Mouse (Mus musculus) A20 (cell line): ENCODE results near the gene Muc1.

Experiments
- DNase-seq: peaks from one replicate; pipeline ENCODE4 v3.0.0-alpha.2; 2011; ENCODE audit warnings: low read depth, low spot score

Gene Muc1

GRCm38 (mm10) chr3:89233562-89234110, 4.8 kb downstream of the Muc1 start:
- peak; percentile 79 for DNase-seq

- no peak for DNase-seq
These were observed 7.7 kb downstream of the Muc1 start for GRCm38 (mm10) chr3:89236516-89236915.

- DNase-seq = no peak
These were observed 8.8 kb downstream of the Muc1 start for GRCm38 (mm10) chr3:89237682-89238081.

DNA sequence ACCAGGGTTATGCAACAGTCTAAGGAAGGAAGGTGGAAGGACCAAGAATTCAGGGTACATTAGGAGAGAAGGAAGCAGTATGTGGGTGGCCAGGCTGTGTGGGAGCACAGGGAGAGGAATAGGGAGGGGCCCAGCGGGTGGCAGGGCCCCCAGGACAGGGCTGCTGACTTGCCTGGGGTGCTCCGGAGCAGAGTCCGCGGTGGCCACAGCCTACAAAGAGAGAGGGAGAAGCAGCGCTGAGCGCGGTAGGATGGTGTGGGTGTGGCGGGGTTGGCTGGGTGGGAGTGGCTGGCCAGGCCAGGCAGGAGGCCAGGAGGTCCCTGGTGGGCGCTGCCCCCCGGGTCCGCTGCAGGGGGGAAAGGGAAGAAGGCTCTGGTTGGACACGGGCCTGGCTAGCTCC, 9.6 kb downstream of the Muc1 start:
- no peak for DNase-seq

GRCm38 (mm10) chr3:89242331-89242895, 13.6 kb downstream of the Muc1 start:
- peak; percentile 81 for DNase-seq

GRCm38 (mm10) chr3:89243609-89244008, 14.8 kb downstream of the Muc1 start:
- peak; percentile 53 for DNase-seq

- peak; percentile 83 for DNase-seq
These were observed 15.5 kb downstream of the Muc1 start for GRCm38 (mm10) chr3:89244158-89244981.

DNA sequence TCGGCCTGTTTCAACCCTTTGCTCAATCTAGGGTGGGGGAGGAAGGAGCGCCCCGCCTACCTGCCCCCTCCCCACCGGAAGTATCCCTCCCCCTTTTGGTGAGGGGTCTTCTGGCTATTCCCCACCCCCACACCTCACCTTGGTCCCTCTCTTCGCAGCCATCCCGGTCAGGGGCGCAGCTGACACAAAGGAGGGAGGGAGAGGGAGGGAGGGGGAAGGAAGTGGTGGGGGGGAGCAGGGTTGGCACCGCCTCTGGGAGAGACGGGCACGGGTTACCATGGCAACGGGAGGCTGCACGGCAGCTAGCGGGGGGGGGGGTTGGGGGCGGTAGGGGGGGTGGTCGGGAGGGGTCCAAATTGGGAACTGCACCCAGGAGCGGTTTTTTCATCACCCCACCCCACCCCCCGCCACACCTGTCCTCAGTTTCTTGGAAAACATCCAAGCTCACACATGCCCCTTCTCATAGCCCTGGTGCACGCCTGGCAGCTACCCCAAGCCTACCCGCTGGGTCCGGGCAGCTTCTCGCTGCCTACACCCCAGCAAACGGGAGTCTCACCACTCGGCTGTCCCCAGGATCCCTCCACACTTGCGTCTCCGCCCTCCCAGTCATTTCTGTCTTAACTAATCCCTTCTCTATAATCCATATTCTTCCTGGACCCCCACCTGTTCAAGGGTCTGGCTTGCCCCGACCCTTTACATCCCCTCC, 16.3 kb downstream of the Muc1 start:
- DNase-seq = peak; percentile 80

DNA sequence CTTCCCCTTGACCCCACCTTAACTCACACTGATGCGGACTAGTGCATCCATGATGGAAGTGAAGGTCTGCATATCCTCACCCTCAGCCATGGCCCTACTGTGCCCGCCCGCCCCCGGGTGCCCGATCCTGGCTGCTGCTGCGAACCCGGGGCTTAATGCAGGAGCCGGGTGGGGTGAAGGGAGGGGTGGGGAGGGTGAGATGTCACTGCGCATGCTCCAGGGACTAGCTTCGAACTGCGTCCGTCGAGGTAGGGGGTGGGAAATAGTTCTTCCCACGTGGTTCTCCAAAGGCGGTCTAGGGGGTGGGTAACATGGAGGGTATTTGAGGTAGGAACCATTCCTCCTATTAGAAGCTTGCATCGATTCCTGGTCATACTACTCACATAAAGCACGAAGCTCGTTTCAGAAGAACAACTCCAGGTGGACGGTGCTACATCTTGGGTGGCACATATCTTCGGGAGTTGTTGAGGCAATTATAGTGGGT, 16.9 kb downstream of the Muc1 start, which contains the start of gene Krtcap2:
Krtcap2 (plus strand) TSS at position 279 of the 484 bp plus-strand sequence.
- DNase-seq = peak; percentile 92

DNA sequence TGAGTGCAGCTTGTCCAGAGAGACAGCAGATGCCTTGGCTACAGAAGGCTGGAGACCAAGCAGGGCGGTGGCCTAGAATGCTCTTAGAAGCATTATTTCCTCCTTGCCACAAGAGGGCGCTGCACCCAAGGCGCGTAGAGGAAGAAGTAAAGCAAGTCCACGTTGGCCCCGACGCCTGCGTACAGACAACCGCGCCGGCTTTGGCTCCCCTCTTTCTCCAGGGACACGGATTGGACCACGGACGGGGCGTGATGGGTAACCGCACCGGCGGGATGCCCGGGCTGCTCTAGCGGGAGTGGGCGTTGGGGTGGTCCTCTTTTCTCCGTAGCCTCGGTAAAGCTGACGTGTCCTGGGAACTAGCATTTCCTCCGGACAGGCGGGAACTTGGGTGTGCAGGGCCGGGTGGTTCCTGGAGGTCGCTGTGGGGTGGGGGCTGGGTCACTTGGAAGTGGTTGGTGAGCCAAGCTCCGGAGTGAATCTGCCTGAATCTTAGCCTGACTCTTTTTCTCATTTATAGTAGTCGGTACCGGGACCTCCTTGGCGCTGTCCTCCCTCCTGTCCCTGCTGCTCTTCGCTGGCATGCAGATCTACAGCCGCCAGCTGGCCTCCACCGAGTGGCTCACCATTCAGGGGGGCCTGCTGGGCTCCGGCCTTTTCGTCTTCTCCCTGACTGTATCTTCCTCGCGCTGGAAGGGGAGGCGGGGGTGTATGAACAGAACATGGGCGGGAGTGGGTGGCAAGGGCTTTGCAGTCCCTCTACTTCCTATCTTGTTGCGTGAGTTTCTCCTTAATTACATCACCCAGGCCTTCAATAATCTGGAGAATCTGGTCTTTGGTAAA, 17.6 kb downstream of the Muc1 start, which contains the start of gene Trim46:
Trim46 (minus strand) TSS at position 49 of the 840 bp plus-strand sequence.
- peak; percentile 94 for DNase-seq

DNA sequence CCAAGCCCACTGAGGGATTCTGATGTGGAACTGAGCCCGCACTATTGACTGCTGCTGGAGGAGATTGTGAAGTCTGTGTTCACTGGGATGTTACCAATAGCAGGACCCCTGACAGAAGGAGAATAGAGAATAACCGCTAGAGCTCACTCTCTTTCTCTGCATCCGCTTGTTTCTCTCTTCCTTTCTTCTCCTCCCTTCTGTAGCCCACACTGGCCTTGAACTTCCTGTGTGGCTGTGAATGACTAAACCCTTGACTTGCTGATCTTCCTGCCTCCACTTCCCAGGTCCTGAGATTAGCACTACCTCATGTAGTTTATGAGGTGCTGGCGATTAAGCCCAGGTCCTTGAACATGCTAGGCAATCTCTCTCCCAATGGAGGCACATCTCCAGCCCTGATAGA, 18.6 kb downstream of the Muc1 start:
- peak; percentile 10 for DNase-seq

- peak; percentile 87 for DNase-seq
These were observed 21.7 kb downstream of the Muc1 start for GRCm38 (mm10) chr3:89250435-89251040.

DNA sequence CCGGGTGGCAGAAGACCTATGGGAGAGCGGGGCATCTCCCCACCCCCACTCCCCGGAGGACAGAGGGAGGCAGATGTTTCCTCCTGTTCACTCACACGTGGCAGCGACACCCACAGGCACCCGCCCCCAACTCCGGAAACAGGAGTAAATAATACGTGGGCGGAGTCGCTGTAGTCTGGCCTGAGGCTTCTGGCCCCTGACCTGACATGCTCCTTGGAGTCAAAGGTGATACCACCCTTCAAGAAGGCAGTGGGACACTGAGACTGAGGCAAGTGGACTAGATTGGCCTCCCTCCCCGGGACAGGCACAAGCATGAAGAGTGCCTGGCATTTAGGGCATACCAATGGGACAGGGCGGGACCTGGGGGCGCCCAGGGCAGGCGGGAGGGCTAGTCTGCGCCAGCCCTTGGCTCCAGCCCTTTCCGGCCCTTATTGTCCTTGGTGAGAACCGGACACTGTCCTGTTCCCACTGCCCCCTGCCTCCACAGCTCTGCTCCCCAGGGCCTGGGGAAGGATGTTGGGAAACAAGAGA, 22.6 kb downstream of the Muc1 start:
- DNase-seq = peak; percentile 94

GRCm38 (mm10) chr3:89254994-89255393, 26.1 kb downstream of the Muc1 start:
- DNase-seq = no peak

GRCm38 (mm10) chr3:89256177-89256576, 27.3 kb downstream of the Muc1 start:
- no peak for DNase-seq

DNA sequence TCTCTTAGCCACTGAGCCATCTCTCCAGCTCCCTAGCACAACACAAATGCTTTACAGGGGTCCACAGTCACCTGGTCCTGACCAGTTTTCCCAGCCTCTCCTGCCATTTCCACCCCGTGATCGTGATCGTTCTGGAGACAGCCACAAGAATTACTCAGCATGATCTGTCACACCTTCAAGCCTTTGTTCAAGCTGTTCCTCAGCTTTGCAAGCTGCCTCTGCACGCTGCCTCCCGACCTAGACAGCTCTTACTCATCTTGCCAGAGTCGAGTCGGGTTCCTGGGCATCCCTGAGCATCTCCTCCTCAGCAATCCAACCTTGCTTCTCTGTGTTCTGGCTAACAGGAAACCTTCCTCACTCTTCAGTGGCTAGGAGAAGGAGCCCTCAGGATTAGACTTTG, 30.2 kb downstream of the Muc1 start, which contains the start of gene Dpm3:
Dpm3 (plus strand) TSS at position 283 of the 400 bp plus-strand sequence.
- no peak for DNase-seq

GRCm38 (mm10) chr3:89260211-89260610, 31.4 kb downstream of the Muc1 start:
- no peak for DNase-seq

DNA sequence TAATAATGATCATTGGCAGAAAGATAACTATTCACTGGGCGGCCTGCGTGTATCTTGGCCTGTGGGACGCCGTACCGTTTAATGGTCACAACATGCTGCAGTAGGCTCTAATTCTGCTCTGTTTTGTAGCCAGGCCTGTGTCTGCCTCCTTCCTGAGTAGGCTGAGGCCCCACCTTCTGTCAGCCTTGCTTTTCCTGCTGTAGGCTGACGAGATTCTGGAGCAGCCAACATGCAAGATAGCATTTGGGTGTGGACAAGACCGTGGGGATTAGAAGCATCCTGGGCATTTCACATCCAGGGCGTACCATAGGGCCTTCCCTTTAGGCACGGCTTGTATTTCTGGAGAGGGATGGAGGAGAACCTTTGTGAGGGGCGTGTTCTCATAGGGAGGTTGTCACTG, 33.6 kb downstream of the Muc1 start:
- no peak for DNase-seq

- DNase-seq = peak; percentile 90
These were observed 37.6 kb downstream of the Muc1 start for GRCm38 (mm10) chr3:89266439-89266893.

GRCm38 (mm10) chr3:89268916-89269315, 40.1 kb downstream of the Muc1 start:
- no peak for DNase-seq
